Mouse (Mus musculus) kidney, adult 2 months (tissue): Measurements from ENCODE around the gene Nol4l. TPM values are rescaled to one million over a fixed set of nuclear protein-coding genes. Genes with fewer than 3 reads are reported as not detected.
A peak's percentile ranks its signal among the peaks of the same experiment; 100 is the strongest.

Experiments
- DNase-seq: peaks from one replicate; pipeline ENCODE4 v3.0.0; 2021
- H3K27ac ChIP-seq: fragments of 200-500 bp; 2 replicates; pipeline ENCODE4 v1.5.1; 2012; ENCODE audit warnings: low read depth, low read length, control low read depth, inconsistent platforms; ENCODE audit not compliant: insufficient read depth
- H3K27me3 ChIP-seq: fragments of 200-500 bp; replicated peaks from 2 replicates; pipeline ENCODE4 v1.6.1; 2012; ENCODE audit warnings: mild to moderate bottlenecking, moderate library complexity, low read length, inconsistent platforms; ENCODE audit not compliant: control insufficient read depth, insufficient read depth
- H3K36me3 ChIP-seq: fragments of 200-500 bp; 2 replicates; pipeline ENCODE4 v1.6.1; 2012; ENCODE audit warnings: mild to moderate bottlenecking, moderate library complexity, low read length, inconsistent platforms; ENCODE audit not compliant: control insufficient read depth, insufficient read depth
- H3K4me1 ChIP-seq: fragments of 200-500 bp; 2 replicates; pipeline ENCODE4 v1.6.1; 2011; ENCODE audit warnings: low read length; ENCODE audit not compliant: control insufficient read depth, insufficient read depth
- H3K4me3 ChIP-seq: fragments of 200-500 bp; 2 replicates; pipeline ENCODE4 v1.5.1; 2011; ENCODE audit warnings: mild to moderate bottlenecking, low read depth, low read length, control low read depth; ENCODE audit not compliant: insufficient read depth
- CTCF ChIP-seq: fragments of 200-500 bp; conservative IDR thresholded peaks from 2 replicates; pipeline ENCODE4 v1.5.1; 2011; ENCODE audit warnings: low read depth, mild to moderate bottlenecking, control low read depth, low read length, moderate library complexity, mixed read lengths; ENCODE audit not compliant: insufficient read depth, insufficient read length
- POLR2A ChIP-seq: fragments of 200-500 bp; IDR thresholded peaks from one replicate; pipeline ENCODE4 v1.6.1; 2011; ENCODE audit warnings: low read depth, low read length, control low read depth
- WGBS: fragments of 180-500 bp; shearing (Covaris S2); methylation state at CpG from one replicate; pipeline ENCODE4 v1.1.7; 2018; 5-methylcytosine and 5-hydroxymethylcytosine counted together
- polyA plus RNA-seq: library from polyadenylated mRNA; depleted of rRNA; stranded (reverse); fragments of >200 nt; gene quantifications from 2 replicates; pipeline ENCODE4 v1.2.3, GENCODE M21; 2012

Nol4l gene
- polyA plus RNA-seq, 1 experiment, result 11.9 TPM

DNA sequence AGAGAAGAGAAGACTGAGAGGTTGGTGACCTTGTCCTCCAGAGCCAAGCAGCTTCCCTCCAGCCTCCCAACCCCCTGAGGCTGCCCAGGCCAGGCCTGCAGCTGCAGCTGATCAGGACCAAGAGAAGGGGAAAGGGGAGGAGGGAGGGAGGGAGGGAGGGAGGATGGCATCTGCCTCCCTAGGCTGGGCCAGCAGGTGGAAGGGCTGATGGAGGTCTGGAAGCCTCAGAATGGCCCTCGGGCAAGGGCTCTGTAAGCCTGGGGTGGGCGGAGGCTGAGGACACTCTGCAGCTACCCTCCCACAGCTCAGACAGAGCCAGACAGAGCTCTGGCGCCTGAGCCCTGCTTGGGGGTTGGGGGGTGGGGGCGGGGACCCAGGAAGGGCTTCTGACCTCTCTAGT lies 7.5 kb downstream of the Nol4l start:
- Histone ChIP-seq H3K4me1 (0 out of 2 replicates have a peak, but pooled peaks cover 3% of the 10 kb centered on the region), H3K4me3 (no peak overlapping the region), H3K27ac (no peak overlapping the region), H3K36me3 (no peaks in the 10 kb centered on the region), H3K27me3 (no peaks in the 10 kb centered on the region)
- 70% methylated on average over 4 of the region's 4 CpGs for WGBS
- no peak for DNase-seq
- no peak for TF ChIP-seq CTCF
- no peak for TF ChIP-seq POLR2A

DNA sequence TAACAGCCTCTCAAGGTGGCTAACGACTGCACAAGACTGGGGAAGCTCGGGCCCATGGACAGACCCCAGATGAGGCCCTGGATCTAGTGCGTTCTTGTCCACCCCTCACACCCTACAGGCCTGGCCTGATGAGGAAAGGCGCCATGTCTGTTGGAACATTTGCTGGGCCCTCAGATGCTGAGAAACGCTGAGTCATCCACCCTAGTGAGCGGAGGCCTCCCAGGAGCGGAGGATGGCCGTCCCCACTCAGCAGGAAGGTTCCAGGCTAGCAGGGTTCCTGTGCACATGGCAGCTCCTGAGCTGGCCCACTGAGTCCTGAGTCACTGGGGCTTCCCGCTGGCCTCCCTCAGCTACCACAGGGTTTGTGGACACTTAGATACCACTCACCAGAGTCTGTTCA lies 9.7 kb downstream of the Nol4l start:
- Histone ChIP-seq H3K27me3 (no peaks in the 10 kb centered on the region), H3K4me3 (no peak overlapping the region), H3K27ac (no peak overlapping the region), H3K4me1 (0 out of 2 replicates have a peak, but pooled peaks cover 3% of the 10 kb centered on the region), H3K36me3 (no peaks in the 10 kb centered on the region)
- no peak for TF ChIP-seq POLR2A
- TF ChIP-seq CTCF, result no peak
- WGBS, result 90% methylated on average over 9 of the region's 9 CpGs
- no peak for DNase-seq

DNA sequence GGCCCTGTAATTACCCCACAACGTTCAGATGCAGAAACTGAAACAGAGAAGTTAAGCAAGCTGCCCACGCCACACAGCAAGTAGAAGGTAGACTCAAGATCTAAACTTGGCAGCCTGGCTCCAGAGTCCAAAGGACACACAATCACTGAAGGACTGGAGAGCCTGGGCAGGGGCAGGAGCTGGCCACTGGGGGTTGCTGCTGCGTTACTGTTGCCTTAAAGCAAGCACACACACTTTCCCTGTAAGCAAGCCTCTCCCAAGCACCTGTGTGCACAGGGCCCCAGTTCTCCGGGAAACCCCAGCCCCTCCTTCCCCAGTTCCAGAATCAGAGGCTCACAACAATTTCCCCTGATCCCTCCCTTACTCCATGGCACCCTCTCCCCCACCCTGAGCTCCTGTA lies 12.8 kb downstream of the Nol4l start:
- DNase-seq, result peak; percentile 69
- Histone ChIP-seq H3K27me3 (no peaks in the 10 kb centered on the region), H3K4me1 (no peaks in the 10 kb centered on the region), H3K36me3 (no peaks in the 10 kb centered on the region), H3K4me3 (no peak overlapping the region), H3K27ac (no peak overlapping the region)
- TF ChIP-seq POLR2A (no peak), CTCF (peak; percentile 62)
- 42% methylated on average over 4 of the region's 4 CpGs for WGBS

DNA sequence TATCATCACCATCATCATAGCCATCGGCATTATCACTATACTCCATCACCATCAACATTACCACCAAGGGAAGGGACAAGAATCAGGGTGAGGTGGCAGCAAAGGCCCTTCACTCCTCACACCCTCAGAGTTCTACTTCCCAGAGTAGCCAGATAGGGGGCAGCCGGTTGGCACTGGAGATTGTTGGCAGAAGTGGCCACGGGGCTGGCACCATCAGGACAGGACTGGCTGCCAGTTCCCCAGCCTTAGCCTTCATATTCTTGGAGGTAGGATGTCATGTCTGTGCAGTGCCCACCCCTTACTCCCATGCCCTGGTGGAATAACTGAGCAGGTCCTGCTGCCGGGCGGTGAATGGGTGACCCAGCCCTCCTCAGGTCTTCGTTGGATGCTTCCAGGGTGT lies 14.2 kb downstream of the Nol4l start:
- H3K4me3 ChIP-seq, result no peak overlapping the region
- 80% methylated on average over 6 of the region's 6 CpGs for WGBS
- no peak for TF ChIP-seq CTCF
- TF ChIP-seq POLR2A, result no peak
- DNase-seq, result no peak
- H3K36me3 ChIP-seq, result no peaks in the 10 kb centered on the region
- H3K27me3 ChIP-seq, result no peaks in the 10 kb centered on the region
- H3K27ac ChIP-seq, result no peak overlapping the region
- no peaks in the 10 kb centered on the region for H3K4me1 ChIP-seq

DNA sequence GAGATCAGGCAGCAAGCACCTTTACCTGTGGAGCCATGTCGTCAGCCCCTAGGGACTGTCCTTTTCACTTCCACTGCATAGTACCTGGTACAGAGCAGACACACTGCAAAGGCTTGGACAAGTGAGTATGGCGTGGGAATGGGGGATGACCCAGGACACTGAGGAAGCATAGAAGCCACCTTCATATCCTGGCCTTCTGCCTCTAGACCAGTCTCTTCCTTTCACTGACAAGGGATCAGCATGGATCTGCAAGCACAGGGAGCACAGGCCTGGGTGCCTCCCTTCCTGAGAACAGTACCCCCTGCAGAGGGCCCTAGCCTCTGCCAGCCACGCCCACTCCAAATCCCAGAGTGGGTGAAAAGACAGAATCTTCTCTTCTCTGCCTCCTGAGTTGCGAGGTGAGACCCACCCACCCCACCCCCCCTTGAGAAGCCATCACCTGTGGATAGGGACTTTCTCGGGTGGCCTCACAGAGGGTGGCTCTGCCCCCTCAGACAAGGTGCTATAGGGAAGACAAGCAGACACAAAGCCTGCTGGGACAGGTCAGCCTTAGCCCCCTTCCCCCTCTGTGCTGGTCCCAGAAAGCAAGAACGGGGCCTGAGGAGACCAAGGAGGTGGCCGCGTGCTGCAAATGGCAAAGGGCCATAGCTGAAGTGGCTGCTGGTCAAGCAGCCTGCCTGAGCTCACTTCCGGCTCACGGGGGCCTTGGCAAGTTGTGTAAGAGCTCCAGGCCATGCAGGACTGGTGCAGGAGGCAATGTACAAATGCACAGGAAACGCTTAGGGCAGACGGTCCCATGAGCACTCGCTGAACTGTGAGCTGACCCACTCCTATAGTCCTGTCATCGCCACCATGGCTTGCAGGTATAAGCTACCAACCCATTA lies 15.0 kb downstream of the Nol4l start:
- Histone ChIP-seq H3K4me3 (no peak overlapping the region), H3K27me3 (no peaks in the 10 kb centered on the region), H3K27ac (no peak overlapping the region), H3K36me3 (no peaks in the 10 kb centered on the region), H3K4me1 (no peaks in the 10 kb centered on the region)
- 76% methylated on average over 14 of the region's 14 CpGs for WGBS
- DNase-seq, result no peak
- TF ChIP-seq CTCF (no peak), POLR2A (no peak)

DNA sequence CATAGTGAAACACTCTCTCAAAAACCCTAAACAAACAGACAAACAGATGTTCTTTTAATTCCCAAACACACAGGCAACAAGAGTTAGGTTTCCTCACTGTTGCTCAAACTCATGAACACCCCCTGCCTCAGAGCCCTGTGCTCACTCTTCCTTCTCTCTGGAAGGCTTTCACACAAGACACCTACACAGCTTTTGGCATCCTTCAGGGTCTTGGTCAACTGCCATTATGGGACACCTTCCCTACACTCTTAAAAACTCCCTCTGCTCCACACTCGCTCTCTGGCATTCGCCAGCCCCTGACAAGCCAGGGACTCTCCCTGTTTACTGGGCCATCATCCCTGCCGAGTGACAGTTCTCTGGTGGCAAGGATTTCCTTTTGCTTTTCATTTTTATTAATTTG lies 15.8 kb downstream of the Nol4l start:
- Histone ChIP-seq H3K27ac (no peak overlapping the region), H3K36me3 (no peaks in the 10 kb centered on the region), H3K4me1 (no peaks in the 10 kb centered on the region), H3K27me3 (no peaks in the 10 kb centered on the region), H3K4me3 (no peak overlapping the region)
- no peak for TF ChIP-seq CTCF
- no peak for TF ChIP-seq POLR2A
- WGBS, result 94% methylated on average over 3 of the region's 3 CpGs
- no peak for DNase-seq

DNA sequence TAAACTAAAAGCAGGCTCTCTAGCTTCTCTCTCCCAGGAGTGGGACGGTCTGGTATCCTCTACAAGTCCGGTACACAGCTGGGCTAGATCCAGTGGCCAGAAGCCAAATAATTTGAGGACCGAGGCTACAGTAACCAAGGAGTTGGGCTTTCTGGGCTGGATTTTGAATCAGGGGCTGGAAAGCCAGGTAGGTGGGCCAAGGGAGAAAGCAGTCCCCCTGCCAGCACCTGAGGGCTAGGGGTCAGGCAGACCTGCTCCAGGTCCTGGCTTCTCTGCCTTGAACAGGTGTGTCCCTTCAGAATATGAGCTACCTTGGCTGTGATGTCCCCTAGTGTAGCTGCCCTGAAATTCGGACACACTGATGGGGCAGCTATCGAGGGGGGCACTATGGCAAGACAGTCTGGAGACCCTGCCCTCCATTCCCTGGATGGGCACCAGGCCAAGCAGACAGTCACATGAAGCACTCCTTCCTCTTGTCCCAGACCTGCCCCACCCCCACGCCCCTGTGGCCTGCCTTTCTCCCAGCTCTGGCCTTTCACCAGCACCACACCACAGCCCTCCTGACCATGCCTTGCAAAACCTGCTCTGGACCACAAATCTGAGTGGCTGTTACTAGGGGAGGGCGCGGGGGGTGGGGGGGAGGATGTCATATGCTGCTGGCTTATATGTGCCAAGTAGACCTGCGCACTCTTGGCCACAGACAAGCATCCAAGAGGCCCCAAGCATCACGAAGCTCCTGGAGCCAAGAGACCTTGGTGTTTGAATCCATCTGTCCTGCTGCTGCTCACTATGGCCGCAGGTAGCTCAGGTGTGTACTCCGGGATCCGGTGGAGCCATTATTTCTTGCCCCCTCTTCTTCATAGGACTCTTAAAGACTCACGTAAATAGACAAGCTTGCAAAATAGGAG lies 17.1 kb downstream of the Nol4l start:
- TF ChIP-seq POLR2A (no peak), CTCF (no peak)
- H3K4me1 ChIP-seq, result no peaks in the 10 kb centered on the region
- no peak for DNase-seq

More for the DNA sequence above, 17.1 kb downstream of the Nol4l start:
- no peak overlapping the region for H3K4me3 ChIP-seq
- 70% methylated on average over 14 of the region's 14 CpGs for WGBS
- H3K27me3 ChIP-seq, result no peaks in the 10 kb centered on the region
- H3K27ac ChIP-seq, result no peak overlapping the region
- H3K36me3 ChIP-seq, result no peaks in the 10 kb centered on the region
